Mouse (Mus musculus) thymus, adult 2 months (tissue): ENCODE results near the gene Sptlc2. TPM values are rescaled to one million over a fixed set of nuclear protein-coding genes. Genes with fewer than 3 reads are reported as not detected.

Source experiments
- DNase-seq: peaks from one replicate; pipeline ENCODE4 v3.0.0; 2021
- H3K27ac ChIP-seq: fragments of 200-500 bp; 2 replicates; pipeline ENCODE4 v1.5.1; 2012; ENCODE audit warnings: low read length, control low read depth; ENCODE audit not compliant: control insufficient read depth, insufficient read depth
- H3K27me3 ChIP-seq: fragments of 200-500 bp; 2 replicates; pipeline ENCODE4 v1.6.1; 2012; ENCODE audit warnings: mild to moderate bottlenecking, low read length, moderate library complexity, mixed read lengths; ENCODE audit not compliant: control insufficient read depth, insufficient read depth
- H3K36me3 ChIP-seq: fragments of 200-500 bp; 2 replicates; pipeline ENCODE4 v1.6.1; 2012; ENCODE audit warnings: mild to moderate bottlenecking, low read length, moderate library complexity; ENCODE audit not compliant: control insufficient read depth, insufficient read depth
- H3K4me1 ChIP-seq: fragments of 200-500 bp; replicated peaks from 2 replicates; pipeline ENCODE4 v1.6.1; 2012; ENCODE audit warnings: low read length; ENCODE audit not compliant: control insufficient read depth, insufficient read depth
- H3K4me3 ChIP-seq: fragments of 200-500 bp; 2 replicates; pipeline ENCODE4 v1.5.1; 2012; ENCODE audit warnings: mild to moderate bottlenecking, low read length, control low read depth, moderate library complexity; ENCODE audit not compliant: control insufficient read depth, insufficient read depth
- CTCF ChIP-seq: fragments of 200-500 bp; IDR thresholded peaks from 2 replicates; pipeline ENCODE4 v1.5.1; 2012; ENCODE audit warnings: mild to moderate bottlenecking, control low read depth, low read length, moderate library complexity, borderline replicate concordance; ENCODE audit not compliant: control insufficient read depth, poor library complexity, insufficient read depth; ENCODE audit errors: extremely low read depth
- POLR2A ChIP-seq: fragments of 200-500 bp; IDR thresholded peaks from 2 replicates; pipeline ENCODE4 v1.6.1; 2012; ENCODE audit warnings: mild to moderate bottlenecking, low read length, control low read depth, moderate library complexity; ENCODE audit not compliant: control insufficient read depth, poor library complexity, insufficient read depth; ENCODE audit errors: extremely low read depth
- WGBS: fragments of 180-500 bp; shearing (Covaris S2); methylation state at CpG from one replicate; pipeline ENCODE4 v1.1.7; 2018; 5-methylcytosine and 5-hydroxymethylcytosine counted together
- polyA plus RNA-seq: library from polyadenylated mRNA; depleted of rRNA; stranded (reverse); fragments of >200 nt; gene quantifications from 2 replicates; pipeline ENCODE4 v1.2.3, GENCODE M21; 2012

Sptlc2 gene
- polyA plus RNA-seq, 1 experiment: 10.2 TPM

DNA sequence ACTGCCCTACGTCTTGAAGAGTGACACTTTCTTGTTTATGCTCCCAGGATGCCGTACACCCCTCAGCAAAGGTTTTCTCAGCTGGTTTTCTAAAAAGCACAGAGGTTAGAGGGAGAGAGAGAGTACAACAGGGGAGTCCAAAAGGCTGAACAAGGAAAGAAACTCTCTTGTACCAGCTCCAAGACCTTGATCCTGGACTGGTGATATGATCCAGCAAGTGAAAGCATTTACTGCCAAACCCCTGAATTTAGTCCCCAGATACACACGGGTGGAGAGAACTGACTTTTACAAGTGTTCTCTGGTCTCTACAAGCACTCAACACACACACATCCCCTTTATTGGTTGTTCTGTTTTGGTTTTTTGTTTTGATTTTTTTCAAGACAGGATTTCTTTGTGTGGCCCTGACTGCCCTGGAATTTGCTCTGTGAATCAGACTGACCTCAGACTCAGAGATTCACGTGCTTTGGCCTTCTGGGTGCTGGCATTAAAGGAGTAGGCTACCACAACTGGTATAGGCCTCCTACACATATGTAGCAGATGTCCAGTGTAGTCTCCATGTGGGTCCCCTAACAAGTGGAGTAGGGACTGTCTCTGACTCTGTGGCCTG is 9.8 kb upstream of the Sptlc2 start:
- Histone ChIP-seq H3K27me3 (no peaks in the 10 kb centered on the region), H3K4me3 (no peak overlapping the region), H3K36me3 (no peaks in the 10 kb centered on the region), H3K27ac (no peak overlapping the region), H3K4me1 (no peaks in the 10 kb centered on the region)
- no peak for DNase-seq
- WGBS: 94% methylated on average over 4 of the region's 4 CpGs
- TF ChIP-seq POLR2A: no peak
- TF ChIP-seq CTCF: no peak

DNA sequence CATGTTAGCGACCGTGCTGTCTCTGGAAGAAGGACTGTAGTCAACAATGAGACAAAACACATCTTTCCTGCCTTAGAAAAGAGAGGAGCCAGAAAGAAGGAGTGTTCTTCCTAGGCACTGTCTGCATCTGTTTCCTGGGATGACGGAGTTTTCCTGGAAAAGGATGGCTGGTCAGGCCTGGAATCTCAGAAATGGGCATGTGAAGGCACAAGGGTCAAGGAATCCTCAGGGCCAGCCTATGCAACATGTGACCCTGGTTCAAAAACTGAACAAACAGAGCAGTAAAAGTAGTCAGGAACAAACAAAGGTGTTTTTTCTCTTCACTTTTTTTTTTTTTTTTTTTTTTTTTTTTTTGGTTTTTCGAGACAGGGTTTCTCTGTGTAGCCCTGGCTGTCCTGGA is 9.0 kb upstream of the Sptlc2 start:
- 82% methylated on average over 4 of the region's 4 CpGs for WGBS
- H3K27ac ChIP-seq: no peak overlapping the region
- DNase-seq: no peak
- H3K27me3 ChIP-seq: no peaks in the 10 kb centered on the region
- TF ChIP-seq POLR2A (no peak), CTCF (no peak)
- H3K4me1 ChIP-seq: no peaks in the 10 kb centered on the region
- H3K4me3 ChIP-seq: no peak overlapping the region
- no peaks in the 10 kb centered on the region for H3K36me3 ChIP-seq

DNA sequence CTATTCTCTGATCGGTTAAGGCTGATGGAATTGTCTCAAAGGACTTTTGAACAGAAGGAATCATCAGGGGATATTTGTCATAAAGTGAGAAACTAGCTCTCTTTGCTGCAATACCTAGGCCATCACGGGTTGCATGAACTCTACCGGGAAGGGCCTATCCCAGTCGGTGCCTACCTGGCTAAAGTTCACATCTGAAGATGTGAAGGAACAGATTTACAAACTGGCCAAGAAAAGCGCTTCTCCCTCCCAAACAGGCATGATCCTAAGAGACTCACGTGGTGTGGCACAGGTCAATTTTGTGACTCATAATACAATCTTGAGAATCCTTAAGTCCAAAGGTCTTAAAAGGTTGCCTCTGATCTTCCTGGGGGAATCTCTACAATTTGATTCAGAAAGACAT is 6.2 kb upstream of the Sptlc2 start:
- Histone ChIP-seq H3K27me3 (no peaks in the 10 kb centered on the region), H3K27ac (no peak overlapping the region), H3K36me3 (no peaks in the 10 kb centered on the region), H3K4me1 (no peaks in the 10 kb centered on the region), H3K4me3 (no peak overlapping the region)
- 96% methylated on average over 6 of the region's 6 CpGs for WGBS
- no peak for TF ChIP-seq CTCF
- TF ChIP-seq POLR2A: no peak
- DNase-seq: no peak

DNA sequence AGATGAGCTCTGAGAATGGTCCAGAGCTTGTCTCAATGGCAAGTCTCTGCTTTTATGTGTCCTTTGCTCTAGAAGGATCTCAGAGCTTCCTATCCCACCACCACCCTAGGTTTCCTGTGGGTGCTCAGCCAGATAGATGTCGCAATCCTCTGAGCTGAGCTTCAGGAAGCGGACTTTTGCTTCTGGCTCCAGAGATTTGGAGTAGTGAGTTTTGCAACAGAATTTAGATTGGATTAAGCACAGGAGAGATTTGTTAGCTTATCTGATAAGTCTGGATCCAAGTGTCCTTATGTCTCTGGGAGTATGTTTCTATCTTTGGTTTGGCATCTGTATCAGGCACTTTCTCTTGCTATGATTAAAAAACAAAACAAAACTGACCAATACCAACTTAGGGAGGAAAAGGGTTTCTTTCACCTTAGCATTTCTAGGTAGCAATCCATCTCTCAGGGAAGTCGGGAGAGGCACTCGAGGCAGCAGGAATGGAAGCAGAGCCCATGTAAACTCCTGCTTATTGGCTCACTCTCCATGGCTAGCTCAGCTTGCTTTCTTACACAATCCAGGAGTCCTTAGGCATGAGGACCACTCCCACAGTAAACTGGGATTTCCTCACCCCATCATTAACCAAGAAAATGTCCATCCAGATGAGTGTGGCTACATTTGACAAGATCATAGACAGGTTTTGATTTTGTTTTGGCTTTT is 5.4 kb upstream of the Sptlc2 start:
- TF ChIP-seq POLR2A: no peak
- no peak for TF ChIP-seq CTCF
- Histone ChIP-seq H3K4me1 (no peaks in the 10 kb centered on the region), H3K27ac (no peak overlapping the region)

DNA sequence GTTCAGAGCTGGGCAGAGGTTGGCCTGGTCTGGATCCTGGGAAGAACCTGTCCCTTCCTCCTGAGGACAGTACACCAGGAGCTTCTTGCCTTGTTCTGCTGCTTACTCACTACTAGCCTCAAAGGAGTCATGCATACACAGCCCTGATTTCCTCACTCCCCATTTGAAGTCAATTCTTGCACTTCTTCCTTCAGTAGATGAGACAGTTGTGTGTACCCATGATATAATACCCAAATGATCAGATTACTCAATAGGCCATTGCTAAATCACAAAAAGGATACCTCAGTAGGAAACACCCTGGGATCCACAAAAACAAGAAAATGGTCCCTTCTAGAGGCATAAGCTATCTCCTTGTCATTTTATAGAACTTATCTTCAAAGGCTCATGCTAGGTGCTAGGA is 3.2 kb upstream of the Sptlc2 start:
- Histone ChIP-seq H3K4me3 (no peak overlapping the region), H3K36me3 (no peaks in the 10 kb centered on the region), H3K27me3 (no peaks in the 10 kb centered on the region), H3K27ac (no peak overlapping the region), H3K4me1 (peaks cover 2% of the 10 kb centered on the region; the same call in 1 of the 2 replicates)
- DNase-seq: no peak
- TF ChIP-seq POLR2A (no peak), CTCF (no peak)

More for the DNA sequence above, 5.4 kb upstream of the Sptlc2 start:
- Histone ChIP-seq H3K27me3 (no peaks in the 10 kb centered on the region), H3K4me3 (no peak overlapping the region), H3K36me3 (no peaks in the 10 kb centered on the region)
- WGBS: 81% methylated on average over 4 of the region's 4 CpGs
- no peak for DNase-seq

DNA sequence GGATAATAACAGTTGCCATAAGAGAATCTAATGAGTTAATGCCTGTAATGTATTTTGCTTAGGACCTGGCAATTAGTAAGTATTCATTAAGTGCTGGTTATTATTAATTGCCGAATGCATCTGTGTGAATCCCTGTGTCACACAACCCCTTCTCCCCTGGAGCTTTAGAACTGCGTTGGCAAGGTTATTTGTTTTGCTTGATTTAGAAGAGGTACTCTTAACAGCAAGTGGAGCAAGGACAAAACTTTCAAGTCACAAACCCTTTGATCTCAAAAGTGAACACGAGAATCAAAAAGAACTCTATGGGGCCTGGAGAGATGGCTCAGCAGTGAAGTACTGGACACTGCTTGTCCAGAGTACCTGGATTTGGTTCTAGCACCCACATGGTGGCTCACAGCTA is 1.1 kb upstream of the Sptlc2 start:
- Histone ChIP-seq H3K27me3 (no peaks in the 10 kb centered on the region), H3K4me1 (peaks cover 2% of the 10 kb centered on the region; the same call in 1 of the 2 replicates), H3K4me3 (no peak overlapping the region), H3K36me3 (no peaks in the 10 kb centered on the region), H3K27ac (no peak overlapping the region)
- DNase-seq: no peak
- TF ChIP-seq CTCF (no peak), POLR2A (no peak)
- 89% methylated on average over 3 of the region's 3 CpGs for WGBS
